Mouse (Mus musculus) v-Abl transformed pro-B cells (cell line): ENCODE results near the gene Prss46.
"Not testable (repeated sequence)": the region's sequence is repeated elsewhere in the genome, so short reads cannot be mapped to it uniquely, and the experiment has no call there.

Source experiments
- in situ Hi-C, 2 experiments: fragments of 400-800 bp; cut with MboI; formaldehyde crosslinking; loops; one replicate each; pipeline ENCODE4 v1.15.1; 2025; ENCODE audit not compliant: unreplicated experiment in 2 of 2

Gene Prss46

GRCm38 (mm10) chr9:110844206-110844605 lies at the start of gene Prss46:
Gene Prss46, plus strand, starts transcription at chr9:110844506.
- in situ Hi-C loops = no loop called here

- in situ Hi-C loops = no loop called here
Measured at GRCm38 (mm10) chr9:110797013-110797412, 47.3 kb upstream of the Prss46 start.

GRCm38 (mm10) chr9:110797866-110798265 lies 46.4 kb upstream of the Prss46 start, which contains the start of gene Prss42:
Gene Prss42, plus strand, starts transcription at chr9:110798166.
- in situ Hi-C loops = no loop called here

GRCm38 (mm10) chr9:110800834-110801479 lies 43.3 kb upstream of the Prss46 start:
- in situ Hi-C loops = no loop called here

- in situ Hi-C loops = no loop called here
Measured at GRCm38 (mm10) chr9:110803294-110803693, 41.0 kb upstream of the Prss46 start.

- in situ Hi-C loops = no loop called here
Measured at GRCm38 (mm10) chr9:110810051-110810450, 34.3 kb upstream of the Prss46 start.

- in situ Hi-C loops = no loop called here
Measured at GRCm38 (mm10) chr9:110813789-110814188, 30.5 kb upstream of the Prss46 start, which contains the start of gene Prss44. Gene Prss44, plus strand, starts transcription at chr9:110813994.

GRCm38 (mm10) chr9:110820546-110820945 lies 23.8 kb upstream of the Prss46 start:
- in situ Hi-C loops = not testable (repeated sequence)

GRCm38 (mm10) chr9:110821436-110821835 lies 22.9 kb upstream of the Prss46 start:
- in situ Hi-C loops = no loop called here

- in situ Hi-C loops = no loop called here
Measured at GRCm38 (mm10) chr9:110825426-110825825, 18.9 kb upstream of the Prss46 start.

GRCm38 (mm10) chr9:110825832-110826231 lies 18.5 kb upstream of the Prss46 start:
- in situ Hi-C loops = no loop called here

GRCm38 (mm10) chr9:110826390-110826789 lies 17.9 kb upstream of the Prss46 start, which contains the start of gene Prss43:
Gene Prss43, plus strand, starts transcription at chr9:110826690.
- in situ Hi-C loops = no loop called here

GRCm38 (mm10) chr9:110833021-110833420 lies 11.3 kb upstream of the Prss46 start:
- in situ Hi-C loops = no loop called here

GRCm38 (mm10) chr9:110834411-110834810 lies 9.9 kb upstream of the Prss46 start, which contains the start of gene Prss45:
Gene Prss45, plus strand, starts transcription at chr9:110834588.
- in situ Hi-C loops = no loop called here

GRCm38 (mm10) chr9:110834961-110835360 lies 9.3 kb upstream of the Prss46 start:
- in situ Hi-C loops = no loop called here

- in situ Hi-C loops = no loop called here
Measured at GRCm38 (mm10) chr9:110836112-110836511, 8.2 kb upstream of the Prss46 start.

GRCm38 (mm10) chr9:110840905-110841304 lies 3.4 kb upstream of the Prss46 start:
- in situ Hi-C loops = no loop called here

GRCm38 (mm10) chr9:110841438-110841837 lies 2.9 kb upstream of the Prss46 start:
- in situ Hi-C loops = no loop called here

- in situ Hi-C loops = no loop called here
Measured at GRCm38 (mm10) chr9:110849162-110849561, 4.9 kb downstream of the Prss46 start.

- in situ Hi-C loops = no loop called here
Measured at GRCm38 (mm10) chr9:110855903-110856302, 11.6 kb downstream of the Prss46 start.

- in situ Hi-C loops = no loop called here
Measured at GRCm38 (mm10) chr9:110856920-110857319, 12.6 kb downstream of the Prss46 start.

- in situ Hi-C loops = no loop called here
Measured at GRCm38 (mm10) chr9:110857781-110858472, 13.6 kb downstream of the Prss46 start, which contains the start of gene Prss50. Gene Prss50, plus strand, starts transcription at chr9:110857967.
